Comparison of ENCODE assay signal across 12 mouse cellular contexts in genomic region chr19:53886576-53887370, GRCm38 (mm10). TPM values are rescaled to one million over a fixed set of nuclear protein-coding genes. Genes with fewer than 3 reads are reported as not detected.
DNase-seq lines count a peak whose midpoint lies in the region; ATAC-seq lines count a peak whose summit lies in the region.
"Had no signal": no experiment of that assay in that cellular context is flagged by ENCODE, and none has a peak within 500 bp of the region (broad histone marks: within the 10 kb centered on the region; RNA-seq: fewer than 3 reads in every experiment).

No protein-coding gene starts in this region.

- intact Hi-C loops in heart, postnatal 10 days (cut with DNase I): no loop called here

- no peak for DNase-seq in cerebellum, adult 8-10 months
- DNase-seq in c-Kit-positive CD71-positive TER-119-positive erythroid progenitor cells, embryonic 14.5 days (ENCODE audit: low spot score): peak; percentile 47
- DNase-seq in layer of hippocampus, postnatal 36 days: no peak
- no peak for DNase-seq in kidney, adult 8-10 months
- no peak for DNase-seq in heart, postnatal 10 days
- DNase-seq: adrenal gland, postnatal 10 days; kidney, postnatal 25 days; lung, adult 2 months had no signal

- ATAC-seq in cerebellum, adult (ENCODE audit: insufficient number of reproducible peaks, low FRiP score, low TSS enrichment): peak; percentile 56
- ATAC-seq in erythroid progenitor cell, adult 5-6 weeks (replicated peaks; ENCODE audit: low FRiP score, poor library complexity, severe bottlenecking): peak; percentile 31
- ATAC-seq in megakaryocyte-erythroid progenitor cell, adult 5-6 weeks (replicated peaks; ENCODE audit: low FRiP score, low TSS enrichment, poor library complexity, severe bottlenecking): peak; percentile 69
- ATAC-seq: intestine, postnatal 0 days had no signal

RNA-seq across cellular contexts. Expression of gene Pdcd4, which starts 5.3 kb away (rescaled TPM):
- total RNA-seq in erythroid progenitor cell, adult 5-6 weeks (2015; ENCODE audit: low replicate concordance): 44.0 and 45.4 TPM in 2 replicates
- total RNA-seq in erythroid progenitor cell, adult 5-6 weeks (2017; ENCODE audit: low replicate concordance): 32.2 and 56.3 TPM in 2 replicates
- 137 and 154 TPM in 2 replicates for total RNA-seq in megakaryocyte-erythroid progenitor cell, adult 5-6 weeks (2014; fragmentation: Nextera tagmentation)
- 288 and 291 TPM in 2 replicates for total RNA-seq in megakaryocyte-erythroid progenitor cell, adult 5-6 weeks (2017)
- total RNA-seq in layer of hippocampus, postnatal 36 days (2021): 100 to 1,000 TPM; 115 to 125 TPM
- total RNA-seq in heart, postnatal 10 days (2021): 10 to 100 TPM; 30.2 to 31.0 TPM

RNA-seq across cellular contexts. Expression of gene Shoc2, which starts 57.3 kb away (rescaled TPM):
- total RNA-seq in erythroid progenitor cell, adult 5-6 weeks (2015; ENCODE audit: low replicate concordance): 29.9 and 53.2 TPM in 2 replicates
- 31.7 and 40.3 TPM in 2 replicates for total RNA-seq in erythroid progenitor cell, adult 5-6 weeks (2017; ENCODE audit: low replicate concordance)
- total RNA-seq in megakaryocyte-erythroid progenitor cell, adult 5-6 weeks (2014; fragmentation: Nextera tagmentation): 36.7 and 42.0 TPM in 2 replicates
- total RNA-seq in megakaryocyte-erythroid progenitor cell, adult 5-6 weeks (2017): 62.5 and 66.8 TPM in 2 replicates
- total RNA-seq in layer of hippocampus, postnatal 36 days (2021): 10 to 100 TPM; 51.8 to 52.1 TPM
- 10 to 100 TPM; 35.8 to 36.7 TPM for total RNA-seq in heart, postnatal 10 days (2021)

RNA-seq across cellular contexts. Expression of gene Bbip1, which starts 57.7 kb away (rescaled TPM):
- total RNA-seq in erythroid progenitor cell, adult 5-6 weeks (2015; ENCODE audit: low replicate concordance): 85.1 and 109 TPM in 2 replicates
- total RNA-seq in erythroid progenitor cell, adult 5-6 weeks (2017; ENCODE audit: low replicate concordance): 41.2 and 69.2 TPM in 2 replicates
- 75.9 and 108 TPM in 2 replicates for total RNA-seq in megakaryocyte-erythroid progenitor cell, adult 5-6 weeks (2014; fragmentation: Nextera tagmentation)
- total RNA-seq in megakaryocyte-erythroid progenitor cell, adult 5-6 weeks (2017): 29.9 and 48.3 TPM in 2 replicates
- 10 to 100 TPM; 58.6 to 58.8 TPM for total RNA-seq in layer of hippocampus, postnatal 36 days (2021)
- total RNA-seq in heart, postnatal 10 days (2021): 10 to 100 TPM; 33.4 to 37.4 TPM
